Mouse (Mus musculus): ENCODE measurements around the gene Man1b1.

DNA sequence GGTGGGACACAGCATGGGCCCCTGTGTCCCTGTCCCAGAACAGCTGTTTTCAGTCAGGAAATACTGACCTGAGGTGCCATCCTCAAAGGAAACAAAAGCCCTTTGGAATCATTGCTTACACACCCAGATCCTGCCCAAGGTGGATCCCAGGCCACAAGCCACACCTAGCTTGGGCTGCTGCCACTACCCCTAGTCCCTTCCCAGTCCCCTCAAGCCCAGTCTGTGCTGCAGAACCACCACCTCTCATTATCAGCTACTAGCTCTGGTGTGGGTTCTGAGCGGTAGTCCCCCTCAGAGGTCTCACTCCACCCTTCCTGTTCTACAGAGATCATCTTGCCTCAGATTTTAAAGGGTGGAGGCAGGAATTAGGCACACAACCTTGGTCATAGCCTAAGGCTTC is 45.8 kb upstream of the Man1b1 start:
- TF ChIP-seq CTCF (IDR thresholded peaks at IDR 0.05; ENCODE audit: low read depth, low read length) (no peak), POLR2A (IDR thresholded peaks at IDR 0.05; ENCODE audit: insufficient read depth, low read length) (no peak), EP300 (IDR thresholded peaks at IDR 0.05; ENCODE audit: insufficient read depth, low read depth, low read length) (no peak)
